Mouse (Mus musculus) heart, postnatal 0 days (tissue): Measurements from ENCODE around the gene Vps52.

ENCODE experiments used
- CTCF ChIP-seq: IDR thresholded peaks from 2 replicates; pipeline ENCODE4 v1.5.1; 2016; ENCODE audit warnings: antibody characterized with exemption, control low read depth, low read depth
- EP300 ChIP-seq: IDR thresholded peaks from 2 replicates; pipeline ENCODE4 v1.6.1; 2016; ENCODE audit warnings: antibody characterized with exemption, low read depth

- TF ChIP-seq CTCF (no peak), EP300 (no peak)
These were observed 9.7 kb downstream of the Vps52 start for GRCm38 (mm10) chr17:33965082-33965845.
